Mouse (Mus musculus) kidney, postnatal 25 days (tissue): ENCODE results near the gene Zfp689.
"Not testable (repeated sequence)": the region's sequence is repeated elsewhere in the genome, so short reads cannot be mapped to it uniquely, and the experiment has no call there.

ENCODE experiments used
- DNase-seq, 2 experiments: peaks; one replicate each; pipeline ENCODE4 v3.0.0; 2021; ENCODE audit warnings: mixed read lengths in 2 of 2

Zfp689 gene

GRCm38 (mm10) chr7:127470011-127470715 is 21.2 kb upstream of the Zfp689 start:
- DNase-seq = peak; percentile 36 to 51

GRCm38 (mm10) chr7:127466606-127467005 is 17.6 kb upstream of the Zfp689 start:
- no peak for DNase-seq

- DNase-seq = not testable (repeated sequence)
These were observed 16.7 kb upstream of the Zfp689 start for GRCm38 (mm10) chr7:127465670-127466069.

- no peak for DNase-seq
These were observed 16.2 kb upstream of the Zfp689 start for GRCm38 (mm10) chr7:127465191-127465590.

- not testable (repeated sequence) for DNase-seq
These were observed 10.4 kb upstream of the Zfp689 start, which contains the start of gene Prr14 for GRCm38 (mm10) chr7:127459311-127459710. TSS of gene Prr14 (plus strand) at chr7:127459611.

- not testable (repeated sequence) for DNase-seq
These were observed 9.6 kb upstream of the Zfp689 start for GRCm38 (mm10) chr7:127458371-127459122.

GRCm38 (mm10) chr7:127454905-127455304 is 5.9 kb upstream of the Zfp689 start:
- DNase-seq = no peak

GRCm38 (mm10) chr7:127453056-127453455 is 4.1 kb upstream of the Zfp689 start:
- DNase-seq = no peak

GRCm38 (mm10) chr7:127449966-127450365 is 1.0 kb upstream of the Zfp689 start:
- DNase-seq = no peak

GRCm38 (mm10) chr7:127443976-127444375 is 5.0 kb downstream of the Zfp689 start:
- peak; percentile 55 to 58 for DNase-seq

GRCm38 (mm10) chr7:127437724-127438123 is 11.2 kb downstream of the Zfp689 start:
- peak in 1 of 2 experiments; percentile 24 for DNase-seq

GRCm38 (mm10) chr7:127435206-127435605 is 13.8 kb downstream of the Zfp689 start:
- no peak for DNase-seq

- peak; percentile 58 to 65 for DNase-seq
These were observed 22.6 kb downstream of the Zfp689 start for GRCm38 (mm10) chr7:127426354-127426753.

- DNase-seq = peak; percentile 17 to 71
These were observed 23.0 kb downstream of the Zfp689 start for GRCm38 (mm10) chr7:127425911-127426310.

- DNase-seq = peak; percentile 47 to 68
These were observed 23.7 kb downstream of the Zfp689 start for GRCm38 (mm10) chr7:127425291-127425690.

- DNase-seq = peak; percentile 58 to 77
These were observed 26.7 kb downstream of the Zfp689 start for GRCm38 (mm10) chr7:127422247-127422646.

- DNase-seq = peak; percentile 97 to 98
These were observed 27.4 kb downstream of the Zfp689 start, which contains the start of gene Zfp688 for GRCm38 (mm10) chr7:127421388-127422191. TSS of gene Zfp688 (minus strand) at chr7:127422068.

- DNase-seq = no peak
These were observed 37.5 kb downstream of the Zfp689 start for GRCm38 (mm10) chr7:127411418-127411817.

- peak; percentile 91 to 96 for DNase-seq
These were observed 42.7 kb downstream of the Zfp689 start, which contains the start of gene Zfp764 for GRCm38 (mm10) chr7:127406002-127406987. TSS of gene Zfp764 (minus strand) at chr7:127406822.

GRCm38 (mm10) chr7:127404101-127404500 is 44.9 kb downstream of the Zfp689 start:
- DNase-seq = not testable (repeated sequence)

GRCm38 (mm10) chr7:127402980-127403379 is 46.0 kb downstream of the Zfp689 start:
- no peak for DNase-seq

GRCm38 (mm10) chr7:127400355-127400754 is 48.6 kb downstream of the Zfp689 start:
- no peak for DNase-seq
